Mouse (Mus musculus) erythroblast, adult 5-6 weeks (primary cell): ENCODE measurements around the gene Manbal. TPM values are rescaled to one million over a fixed set of nuclear protein-coding genes. Genes with fewer than 3 reads are reported as not detected.
"Not testable (repeated sequence)": the region's sequence is repeated elsewhere in the genome, so short reads cannot be mapped to it uniquely, and the experiment has no call there.

Source experiments
- ATAC-seq: replicated peaks from 2 replicates; pipeline ENCODE4 v1.8.0; 2016; ENCODE audit warnings: moderate number of reproducible peaks, mild to moderate bottlenecking, moderate TSS enrichment, inconsistent platforms; ENCODE audit not compliant: poor library complexity, low FRiP score, severe bottlenecking
- total RNA-seq, 2 experiments: library from RNA; stranded (forward) in 1 of 2; stranded (reverse) in 1 of 2; fragments of 150-400 nt in 1 of 2; fragments of 200-764, 138-1000 nt in 1 of 2; gene quantifications; 2 replicates each; pipeline versions ENCODE4 v1.2.3 to v1.2.4; 2015 to 2017; ENCODE audit warnings: low replicate concordance in 2 of 2

Manbal gene
- total RNA-seq, 2 experiments from 2014 or later: 3.2 to 11.0 TPM

DNA sequence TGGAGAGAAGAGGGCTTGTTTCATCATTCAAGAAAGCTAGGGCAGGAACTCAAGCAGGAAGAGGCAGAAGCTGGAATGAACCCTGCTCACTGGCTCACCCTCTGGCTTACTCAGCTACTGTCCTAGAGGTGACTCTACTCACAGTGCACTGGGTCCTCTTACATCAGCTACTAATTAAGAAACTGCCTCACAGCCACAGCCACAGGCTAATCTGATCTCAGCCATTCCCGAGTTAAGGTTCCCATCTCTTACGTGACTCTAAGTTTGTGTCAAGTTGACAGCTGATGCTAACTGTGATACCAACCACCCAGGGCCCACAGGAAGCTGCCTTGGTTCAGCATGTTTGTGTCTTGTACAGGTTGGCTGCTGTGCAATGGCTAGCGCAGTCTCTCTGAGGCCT lies 4.4 kb upstream of the Manbal start:
- ATAC-seq: no peak

DNA sequence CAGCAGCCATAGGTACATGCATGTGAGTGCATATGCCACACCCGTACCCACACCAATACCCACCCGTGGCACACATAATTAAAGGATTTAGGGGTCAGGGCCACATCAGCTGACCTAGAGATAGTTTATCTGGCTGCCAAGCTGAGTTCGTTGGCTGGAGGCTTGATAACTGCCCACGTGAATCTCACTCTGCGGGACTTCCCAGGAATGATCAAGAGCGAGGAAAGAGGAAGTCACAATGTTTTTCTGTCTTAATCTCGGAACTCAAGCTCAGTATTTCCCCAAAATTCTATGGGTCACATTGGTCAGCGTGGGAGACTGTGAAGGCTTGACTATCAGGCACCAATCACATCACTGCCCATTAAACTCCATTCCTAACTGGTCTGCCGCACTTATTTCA lies 632 bp upstream of the Manbal start:
- ATAC-seq: no peak

GRCm38 (mm10) chr2:157367991-157368390 lies 597 bp downstream of the Manbal start:
- ATAC-seq: peak; percentile 40

DNA sequence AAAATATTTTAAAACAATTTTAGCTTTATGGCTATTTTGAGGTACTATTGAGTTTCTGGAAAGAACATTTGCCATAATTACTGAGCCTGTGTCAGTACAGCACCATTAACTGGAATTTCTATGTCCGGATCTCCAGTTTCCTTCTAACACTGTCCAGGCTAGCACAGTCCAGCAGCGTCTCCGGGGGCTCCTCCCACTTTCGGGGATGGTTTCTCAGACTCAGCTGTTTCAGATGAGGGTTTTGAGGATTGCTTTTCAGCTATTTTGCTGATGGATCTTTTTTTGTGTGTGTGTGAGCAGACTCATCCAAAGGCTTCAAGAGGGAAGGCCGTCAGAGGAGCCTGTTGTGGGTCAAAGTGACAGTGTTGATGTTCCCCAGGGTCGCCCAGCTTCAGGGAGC lies 4.3 kb downstream of the Manbal start:
- no peak for ATAC-seq

DNA sequence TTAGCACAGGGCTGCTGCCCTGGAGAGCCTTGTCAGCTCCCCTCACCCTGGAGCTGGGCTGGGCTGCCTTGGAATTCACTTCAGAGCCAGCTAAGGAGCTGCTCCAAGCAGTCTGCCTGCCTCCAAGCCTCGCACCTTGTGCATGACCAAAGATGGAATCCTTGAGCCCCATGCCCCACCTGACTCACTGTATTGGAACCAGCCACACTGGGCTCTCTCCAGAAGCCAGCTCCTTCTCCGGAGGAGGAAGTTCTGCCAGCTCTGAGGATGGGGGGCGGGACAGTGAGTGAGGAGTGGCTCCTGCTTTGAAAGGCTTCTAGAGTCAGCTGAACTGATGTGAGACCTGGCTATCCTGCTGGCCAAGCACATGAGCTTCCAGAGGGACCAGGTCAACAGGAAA lies 6.3 kb downstream of the Manbal start:
- ATAC-seq: no peak

DNA sequence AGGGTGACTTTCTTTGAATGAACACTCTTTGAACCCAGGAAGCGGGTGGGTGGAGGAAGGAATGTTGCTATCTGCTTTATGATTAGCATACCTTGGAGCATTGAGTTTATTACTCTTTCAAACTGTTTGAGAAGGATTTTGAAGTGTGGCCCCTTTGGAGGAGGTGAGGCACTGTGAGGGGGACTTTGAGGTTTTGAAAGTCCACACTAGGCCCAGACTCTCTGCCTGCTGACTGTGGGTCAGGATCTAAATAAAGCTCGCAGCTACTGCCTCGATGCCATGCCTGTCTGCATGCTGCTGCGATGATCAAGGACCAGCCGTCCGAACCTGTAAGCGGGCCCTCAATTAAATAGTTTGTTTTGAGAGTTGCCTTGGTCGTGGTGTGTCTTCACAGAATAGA lies 7.7 kb downstream of the Manbal start:
- no peak for ATAC-seq

GRCm38 (mm10) chr2:157375794-157376757 lies 8.7 kb downstream of the Manbal start:
- no peak for ATAC-seq

- no peak for ATAC-seq
Measured at GRCm38 (mm10) chr2:157376995-157377394, 9.6 kb downstream of the Manbal start.

- no peak for ATAC-seq
Measured at GRCm38 (mm10) chr2:157384836-157385235, 17.4 kb downstream of the Manbal start.

DNA sequence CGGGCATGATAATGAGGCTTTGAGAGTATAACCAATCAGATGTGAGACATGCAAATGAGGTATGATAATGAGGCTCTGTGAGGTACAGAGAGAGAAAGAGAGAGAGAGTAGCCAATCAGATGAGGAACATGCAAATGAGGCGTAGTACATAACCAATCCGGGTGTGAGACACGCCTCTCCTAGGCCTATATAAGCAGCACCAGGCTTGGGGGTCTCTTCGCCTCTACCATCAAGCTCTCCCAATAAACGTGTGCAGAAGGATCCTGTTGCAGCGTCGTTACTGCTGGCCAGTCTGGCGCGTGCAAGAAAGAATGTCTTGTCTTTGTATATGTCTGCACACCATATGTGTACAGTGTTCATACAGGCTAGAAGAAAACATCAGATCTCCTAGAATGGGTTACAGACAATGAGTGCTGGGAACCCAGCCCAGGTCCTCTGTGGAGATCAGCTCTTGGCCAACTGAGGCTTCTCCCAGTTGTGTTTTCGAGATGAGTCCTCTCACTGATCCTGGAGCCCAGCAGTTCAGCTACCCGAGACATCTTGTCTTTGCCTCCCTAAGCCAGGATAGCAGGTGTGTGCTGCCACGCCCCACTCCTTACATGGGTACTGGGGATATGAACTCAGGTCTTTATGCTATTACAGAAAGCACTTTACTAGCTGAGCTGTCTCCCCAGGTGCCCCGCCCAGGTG lies 21.7 kb downstream of the Manbal start:
- ATAC-seq: not testable (repeated sequence)

DNA sequence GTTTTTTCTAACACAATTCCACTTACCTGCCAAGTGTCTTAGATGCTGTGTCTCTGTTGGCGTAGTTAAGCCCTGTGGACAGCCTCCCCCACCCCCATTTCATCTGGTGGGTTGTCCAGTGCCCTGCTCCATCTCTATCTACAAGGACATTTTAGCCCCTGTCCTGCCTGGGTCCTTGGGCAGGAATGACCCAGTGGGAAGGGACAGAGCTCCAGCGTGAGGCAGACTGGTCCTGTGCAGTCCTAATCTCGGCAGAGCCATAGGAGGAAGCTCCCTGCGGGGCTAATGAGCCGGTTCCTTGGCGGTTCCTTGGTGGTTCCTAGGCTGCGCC lies 22.2 kb downstream of the Manbal start:
- ATAC-seq: no peak

- ATAC-seq: no peak
Measured at GRCm38 (mm10) chr2:157392331-157392730, 24.9 kb downstream of the Manbal start.

DNA sequence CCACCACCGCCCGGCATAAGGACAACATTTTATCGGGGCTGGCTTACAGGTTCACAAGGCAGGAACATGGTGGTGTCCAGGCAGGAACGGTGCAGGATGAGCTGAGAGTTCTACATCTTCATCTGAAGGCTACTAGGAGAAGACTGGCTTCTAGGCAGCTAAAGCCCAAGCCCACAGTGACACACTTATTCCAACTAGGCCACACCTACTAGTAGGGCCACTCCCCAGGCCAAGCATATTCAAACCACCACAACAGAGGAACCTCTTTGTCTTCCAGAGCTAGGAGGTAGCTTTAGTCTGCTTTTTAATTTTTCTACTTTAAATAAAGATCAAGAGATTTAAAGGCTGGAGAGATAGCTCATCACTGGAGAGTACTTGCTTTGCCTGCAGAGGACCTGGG lies 26.2 kb downstream of the Manbal start:
- ATAC-seq: no peak

- ATAC-seq: no peak
Measured at GRCm38 (mm10) chr2:157394868-157395267, 27.5 kb downstream of the Manbal start.

DNA sequence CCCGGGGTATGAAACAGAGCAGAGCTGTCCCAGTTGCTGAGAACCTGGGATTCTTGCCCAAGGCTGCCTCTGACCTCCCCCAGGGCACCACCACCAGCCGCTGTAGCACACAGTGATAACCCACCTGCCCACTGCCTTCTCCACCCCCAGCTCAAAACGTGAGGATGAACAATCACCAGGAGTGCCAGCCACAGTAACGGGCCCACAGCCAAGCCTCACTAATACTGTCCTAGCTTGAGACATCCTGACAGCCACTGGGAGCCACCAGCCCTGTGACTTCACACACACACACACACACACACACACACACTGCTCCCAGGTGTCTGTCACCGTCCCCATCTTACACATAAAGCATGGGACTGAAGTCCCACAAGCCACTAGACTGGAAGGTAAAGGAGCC lies 28.0 kb downstream of the Manbal start:
- no peak for ATAC-seq

GRCm38 (mm10) chr2:157395960-157396359 lies 28.6 kb downstream of the Manbal start:
- no peak for ATAC-seq

DNA sequence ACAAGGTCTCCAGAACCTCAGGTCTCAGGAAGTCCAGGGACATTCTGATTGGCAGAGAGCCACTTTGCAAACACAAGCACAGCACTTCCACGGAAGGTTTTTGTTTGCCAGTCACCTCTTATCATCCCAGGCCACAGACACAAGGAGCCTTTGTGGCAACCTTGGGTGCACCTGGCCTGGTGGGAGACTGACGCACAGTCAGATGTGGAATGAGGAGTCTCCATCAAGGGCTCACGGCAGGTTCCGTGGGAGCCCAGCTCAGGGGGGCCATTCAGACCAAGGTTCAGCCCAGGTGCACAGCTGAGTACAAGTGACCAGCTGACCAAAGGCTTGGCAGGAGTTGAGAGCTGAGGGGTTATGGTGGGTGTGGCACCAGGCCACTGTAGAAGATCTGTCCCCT lies 30.0 kb downstream of the Manbal start:
- no peak for ATAC-seq

DNA sequence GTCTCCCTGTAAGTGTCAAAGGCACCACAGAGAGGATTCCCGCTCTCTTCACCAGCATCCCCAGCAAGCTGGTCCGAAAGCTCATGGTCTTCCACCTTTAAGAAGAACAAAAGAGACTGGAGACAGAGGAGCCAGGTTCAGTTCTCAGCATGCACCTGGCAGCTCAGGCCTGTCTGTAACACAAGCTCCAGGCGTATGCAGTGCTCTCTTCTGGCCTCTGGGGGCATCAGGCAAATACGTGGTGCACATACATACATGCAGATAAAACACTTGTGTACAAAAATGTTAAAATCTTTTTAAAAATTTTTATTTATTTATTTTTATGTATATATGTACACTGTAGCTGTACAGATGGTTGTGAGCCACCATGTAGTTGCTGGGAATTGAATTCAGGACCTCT lies 31.1 kb downstream of the Manbal start:
- ATAC-seq: no peak

GRCm38 (mm10) chr2:157399797-157400196 lies 32.4 kb downstream of the Manbal start:
- no peak for ATAC-seq

GRCm38 (mm10) chr2:157400491-157400890 lies 33.1 kb downstream of the Manbal start:
- no peak for ATAC-seq

DNA sequence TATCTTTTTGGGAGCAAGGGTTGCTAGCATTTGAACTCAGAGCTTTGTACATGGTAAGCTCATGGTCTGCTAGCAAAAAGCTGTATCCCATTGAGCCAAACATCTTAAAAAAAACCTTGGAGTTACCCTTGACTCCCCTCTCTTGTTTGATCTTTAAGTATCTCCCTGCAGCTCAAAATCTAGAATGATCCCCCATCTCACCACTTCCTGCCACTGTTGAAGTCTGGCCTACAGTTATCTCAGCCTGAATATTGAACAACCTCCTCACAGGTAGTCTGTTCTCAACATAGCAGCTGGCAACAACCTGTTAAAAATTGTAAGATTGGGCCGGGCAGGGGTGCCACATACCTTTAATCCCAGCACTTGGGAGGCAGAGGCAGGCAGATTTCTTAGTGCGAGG lies 33.9 kb downstream of the Manbal start:
- ATAC-seq: no peak
